Mouse (Mus musculus): Measurements from ENCODE around the gene Rbm4b. TPM values are rescaled to one million over a fixed set of nuclear protein-coding genes. Genes with fewer than 3 reads are reported as not detected.

The Rbm4b gene
- polyA plus RNA-seq, 1 experiment, result 233 TPM

- Histone ChIP-seq H3K27ac (ENCODE audit: control insufficient read depth, insufficient read depth, low read depth, low read length) (no peak overlapping the region), H3K4me3 (ENCODE audit: control insufficient read depth, low read depth, low read length) (no peak overlapping the region), H3K27me3 (ENCODE audit: control insufficient read depth, insufficient read depth, low read length) (no peaks in the 10 kb centered on the region), H3K4me1 (ENCODE audit: control insufficient read depth, insufficient read depth, low read length) (peaks cover 2% of the 10 kb centered on the region; the same call in 1 of the 2 replicates), H3K36me3 (ENCODE audit: control insufficient read depth, insufficient read depth, low read length) (no peaks in the 10 kb centered on the region)
- TF ChIP-seq CTCF (IDR thresholded peaks at IDR 0.05; ENCODE audit: control insufficient read depth, insufficient read depth, insufficient replicate concordance, low read depth, low read length) (no peak), POLR2A (IDR thresholded peaks at IDR 0.05; ENCODE audit: control insufficient read depth, low read depth, low read length) (no peak)
Measured at GRCm38 (mm10) chr19:4733052-4733451, 23.2 kb upstream of the Rbm4b start.

GRCm38 (mm10) chr19:4737866-4738265 lies 18.4 kb upstream of the Rbm4b start:
- Histone ChIP-seq H3K4me1 (ENCODE audit: control insufficient read depth, insufficient read depth, low read length) (peaks cover 2% of the 10 kb centered on the region; the same call in 1 of the 2 replicates), H3K36me3 (ENCODE audit: control insufficient read depth, insufficient read depth, low read length) (no peaks in the 10 kb centered on the region), H3K27me3 (ENCODE audit: control insufficient read depth, insufficient read depth, low read length) (no peaks in the 10 kb centered on the region), H3K27ac (ENCODE audit: control insufficient read depth, insufficient read depth, low read depth, low read length) (no peak overlapping the region), H3K4me3 (ENCODE audit: control insufficient read depth, low read depth, low read length) (no peak overlapping the region)
- TF ChIP-seq POLR2A (IDR thresholded peaks at IDR 0.05; ENCODE audit: control insufficient read depth, low read depth, low read length) (no peak), CTCF (IDR thresholded peaks at IDR 0.05; ENCODE audit: control insufficient read depth, insufficient read depth, insufficient replicate concordance, low read depth, low read length) (no peak)

GRCm38 (mm10) chr19:4739053-4739452 lies 17.2 kb upstream of the Rbm4b start:
- H3K36me3 ChIP-seq (ENCODE audit: control insufficient read depth, insufficient read depth, low read length), result no peaks in the 10 kb centered on the region
- TF ChIP-seq POLR2A (IDR thresholded peaks at IDR 0.05; ENCODE audit: control insufficient read depth, low read depth, low read length) (no peak), CTCF (IDR thresholded peaks at IDR 0.05; ENCODE audit: control insufficient read depth, insufficient read depth, insufficient replicate concordance, low read depth, low read length) (no peak)
- H3K27ac ChIP-seq (ENCODE audit: control insufficient read depth, insufficient read depth, low read depth, low read length), result no peak overlapping the region
- no peak overlapping the region for H3K4me3 ChIP-seq (ENCODE audit: control insufficient read depth, low read depth, low read length)
- no peaks in the 10 kb centered on the region for H3K27me3 ChIP-seq (ENCODE audit: control insufficient read depth, insufficient read depth, low read length)
- H3K4me1 ChIP-seq (ENCODE audit: control insufficient read depth, insufficient read depth, low read length), result peaks cover 2% of the 10 kb centered on the region; the same call in 1 of the 2 replicates

- Histone ChIP-seq H3K4me3 (ENCODE audit: control insufficient read depth, low read depth, low read length) (no peak overlapping the region), H3K27me3 (ENCODE audit: control insufficient read depth, insufficient read depth, low read length) (no peaks in the 10 kb centered on the region), H3K36me3 (ENCODE audit: control insufficient read depth, insufficient read depth, low read length) (no peaks in the 10 kb centered on the region), H3K4me1 (ENCODE audit: control insufficient read depth, insufficient read depth, low read length) (peaks cover 2% of the 10 kb centered on the region; the same call in 1 of the 2 replicates), H3K27ac (ENCODE audit: control insufficient read depth, insufficient read depth, low read depth, low read length) (no peak overlapping the region)
- TF ChIP-seq CTCF (IDR thresholded peaks at IDR 0.05; ENCODE audit: control insufficient read depth, insufficient read depth, insufficient replicate concordance, low read depth, low read length), result no peak
- no peak for TF ChIP-seq POLR2A (IDR thresholded peaks at IDR 0.05; ENCODE audit: control insufficient read depth, low read depth, low read length)
Measured at GRCm38 (mm10) chr19:4739762-4740161, 16.5 kb upstream of the Rbm4b start.

- Histone ChIP-seq H3K27ac (ENCODE audit: control insufficient read depth, insufficient read depth, low read depth, low read length) (no peak overlapping the region), H3K27me3 (ENCODE audit: control insufficient read depth, insufficient read depth, low read length) (no peaks in the 10 kb centered on the region), H3K36me3 (ENCODE audit: control insufficient read depth, insufficient read depth, low read length) (no peaks in the 10 kb centered on the region), H3K4me1 (ENCODE audit: control insufficient read depth, insufficient read depth, low read length) (peaks cover 2% of the 10 kb centered on the region; the same call in 1 of the 2 replicates), H3K4me3 (ENCODE audit: control insufficient read depth, low read depth, low read length) (no peak overlapping the region)
- no peak for TF ChIP-seq POLR2A (IDR thresholded peaks at IDR 0.05; ENCODE audit: control insufficient read depth, low read depth, low read length)
- no peak for TF ChIP-seq CTCF (IDR thresholded peaks at IDR 0.05; ENCODE audit: control insufficient read depth, insufficient read depth, insufficient replicate concordance, low read depth, low read length)
Measured at GRCm38 (mm10) chr19:4741482-4741881, 14.8 kb upstream of the Rbm4b start.

- Histone ChIP-seq H3K4me1 (ENCODE audit: control insufficient read depth, insufficient read depth, low read length) (no peaks in the 10 kb centered on the region), H3K27me3 (ENCODE audit: control insufficient read depth, insufficient read depth, low read length) (no peaks in the 10 kb centered on the region), H3K36me3 (ENCODE audit: control insufficient read depth, insufficient read depth, low read length) (no peaks in the 10 kb centered on the region), H3K27ac (ENCODE audit: control insufficient read depth, insufficient read depth, low read depth, low read length) (no peak overlapping the region), H3K4me3 (ENCODE audit: control insufficient read depth, low read depth, low read length) (no peak overlapping the region)
- TF ChIP-seq CTCF (IDR thresholded peaks at IDR 0.05; ENCODE audit: control insufficient read depth, insufficient read depth, insufficient replicate concordance, low read depth, low read length), result no peak
- no peak for TF ChIP-seq POLR2A (IDR thresholded peaks at IDR 0.05; ENCODE audit: control insufficient read depth, low read depth, low read length)
Measured at GRCm38 (mm10) chr19:4742229-4742628, 14.1 kb upstream of the Rbm4b start.

GRCm38 (mm10) chr19:4743524-4743923 lies 12.8 kb upstream of the Rbm4b start:
- H3K36me3 ChIP-seq (ENCODE audit: control insufficient read depth, insufficient read depth, low read length), result no peaks in the 10 kb centered on the region
- H3K4me1 ChIP-seq (ENCODE audit: control insufficient read depth, insufficient read depth, low read length), result no peaks in the 10 kb centered on the region
- TF ChIP-seq CTCF (IDR thresholded peaks at IDR 0.05; ENCODE audit: control insufficient read depth, insufficient read depth, insufficient replicate concordance, low read depth, low read length) (no peak), POLR2A (IDR thresholded peaks at IDR 0.05; ENCODE audit: control insufficient read depth, low read depth, low read length) (no peak)
- no peak overlapping the region for H3K27ac ChIP-seq (ENCODE audit: control insufficient read depth, insufficient read depth, low read depth, low read length)
- H3K4me3 ChIP-seq (ENCODE audit: control insufficient read depth, low read depth, low read length), result no peak overlapping the region
- H3K27me3 ChIP-seq (ENCODE audit: control insufficient read depth, insufficient read depth, low read length), result no peaks in the 10 kb centered on the region

GRCm38 (mm10) chr19:4744026-4744425 lies 12.3 kb upstream of the Rbm4b start:
- no peaks in the 10 kb centered on the region for H3K36me3 ChIP-seq (ENCODE audit: control insufficient read depth, insufficient read depth, low read length)

More at GRCm38 (mm10) chr19:4744026-4744425, 12.3 kb upstream of the Rbm4b start:
- Histone ChIP-seq H3K4me1 (ENCODE audit: control insufficient read depth, insufficient read depth, low read length) (no peaks in the 10 kb centered on the region), H3K27ac (ENCODE audit: control insufficient read depth, insufficient read depth, low read depth, low read length) (no peak overlapping the region), H3K4me3 (ENCODE audit: control insufficient read depth, low read depth, low read length) (no peak overlapping the region), H3K27me3 (ENCODE audit: control insufficient read depth, insufficient read depth, low read length) (no peaks in the 10 kb centered on the region)
- TF ChIP-seq POLR2A (IDR thresholded peaks at IDR 0.05; ENCODE audit: control insufficient read depth, low read depth, low read length) (no peak), CTCF (IDR thresholded peaks at IDR 0.05; ENCODE audit: control insufficient read depth, insufficient read depth, insufficient replicate concordance, low read depth, low read length) (no peak)
